Mouse (Mus musculus): ENCODE data around the gene Dnajc25. TPM values are rescaled to one million over a fixed set of nuclear protein-coding genes. Genes with fewer than 3 reads are reported as not detected.

The Dnajc25 gene
- polyA plus RNA-seq, 1 experiment from 2014 or later = 5.5 TPM

DNA sequence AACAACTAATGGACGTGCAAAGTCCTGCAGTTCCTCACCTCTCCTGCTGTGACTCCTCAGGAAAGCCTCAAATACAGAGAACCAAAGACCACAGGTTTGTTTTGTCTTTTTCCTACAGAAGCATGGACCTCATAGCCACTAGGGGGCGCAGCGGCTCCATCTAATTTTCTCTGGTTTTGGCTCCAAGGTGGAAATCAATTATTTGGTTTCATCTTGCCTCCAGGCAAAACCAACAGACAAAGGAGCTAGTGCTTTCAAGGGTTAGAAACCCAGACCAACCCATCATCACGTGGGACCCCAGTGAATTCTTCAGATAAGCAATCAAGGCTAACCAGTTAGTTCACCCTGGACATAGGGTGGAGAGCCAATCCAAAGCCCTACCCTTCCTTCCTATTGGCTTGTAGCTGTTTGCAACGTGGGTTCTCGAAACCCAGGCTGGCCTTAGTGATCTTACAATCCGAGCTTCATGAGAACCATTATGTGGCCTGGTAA, 9.7 kb upstream of the Dnajc25 start:
- Histone ChIP-seq H3K27me3 (replicated peaks; ENCODE audit: control insufficient read depth, insufficient read depth, low read length) (no peaks in the 10 kb centered on the region), H3K27ac (ENCODE audit: low read length) (no peak overlapping the region), H3K4me1 (replicated peaks; ENCODE audit: control insufficient read depth, insufficient read depth, low read length) (peaks cover 6% of the 10 kb centered on the region; the same call in 1 of the 2 replicates), H3K9ac (replicated peaks; ENCODE audit: low read depth, low read length) (no peak overlapping the region), H3K9me3 (ENCODE audit: control insufficient read depth, low read length) (no peaks in the 10 kb centered on the region), H3K36me3 (ENCODE audit: control insufficient read depth, insufficient read depth) (no peaks in the 10 kb centered on the region), H3K4me3 (replicated peaks; ENCODE audit: low read length) (no peak overlapping the region), H3K4me2 (ENCODE audit: low read length) (no peak overlapping the region)
- ATAC-seq = no peak
- 22% methylated on average over 7 of the region's 7 CpGs for WGBS

GRCm38 (mm10) chr4:58986540-58987190, 8.2 kb upstream of the Dnajc25 start, which contains the start of gene Ptgr1:
Gene Ptgr1, minus strand, starts transcription at chr4:58987119.
- no peaks in the 10 kb centered on the region for H3K36me3 ChIP-seq (ENCODE audit: control insufficient read depth, insufficient read depth)
- H3K4me3 ChIP-seq (replicated peaks; ENCODE audit: low read length) = peak within 1 kb of the TSS; percentile 51
- H3K9ac ChIP-seq (replicated peaks; ENCODE audit: low read depth, low read length) = peak within 1 kb of the TSS; percentile 54
- no peak within 1 kb of the TSS for H3K27ac ChIP-seq (ENCODE audit: low read length)
- peaks cover 6% of the 10 kb centered on the region; the same call in 1 of the 2 replicates for H3K4me1 ChIP-seq (replicated peaks; ENCODE audit: control insufficient read depth, insufficient read depth, low read length)
- H3K4me2 ChIP-seq (ENCODE audit: low read length) = peak within 1 kb of the TSS; percentile 94
- under 1% methylated on average over 28 of the region's 28 CpGs for WGBS
- peak; percentile 64 for ATAC-seq
- no peaks in the 10 kb centered on the region for H3K9me3 ChIP-seq (ENCODE audit: control insufficient read depth, low read length)
- H3K27me3 ChIP-seq (replicated peaks; ENCODE audit: control insufficient read depth, insufficient read depth, low read length) = no peaks in the 10 kb centered on the region

DNA sequence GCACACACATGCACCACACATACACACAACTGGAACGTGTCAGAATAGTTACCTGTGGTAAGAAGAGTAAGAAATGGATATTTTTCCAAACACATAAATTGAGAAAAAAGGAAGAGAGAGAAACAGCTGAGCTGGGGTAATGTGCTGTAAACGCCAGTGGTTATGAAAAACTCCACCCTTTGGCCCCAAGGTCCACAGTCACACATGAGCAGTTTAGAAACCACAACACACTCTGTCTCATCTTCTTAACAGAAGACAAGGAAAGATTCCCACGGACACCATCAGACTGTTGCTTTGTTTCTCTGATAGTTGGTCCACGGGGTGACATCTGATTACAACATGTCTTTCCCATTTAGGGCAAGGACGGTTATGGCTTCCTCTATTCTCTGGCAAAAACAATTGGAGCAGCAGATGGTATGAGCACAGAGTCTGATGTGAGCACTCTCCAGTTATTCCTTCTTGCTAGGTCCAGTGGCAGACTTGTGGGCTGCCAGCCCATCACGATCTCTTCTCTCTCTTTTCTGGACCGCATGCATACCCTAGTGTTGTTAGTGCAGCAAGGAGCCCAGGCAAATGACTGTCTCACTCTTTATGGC, 5.5 kb upstream of the Dnajc25 start:
- Histone ChIP-seq H3K4me2 (ENCODE audit: low read length) (no peak overlapping the region), H3K4me3 (replicated peaks; ENCODE audit: low read length) (no peak overlapping the region), H3K27ac (ENCODE audit: low read length) (no peak overlapping the region), H3K9ac (replicated peaks; ENCODE audit: low read depth, low read length) (no peak overlapping the region), H3K9me3 (ENCODE audit: control insufficient read depth, low read length) (no peaks in the 10 kb centered on the region), H3K27me3 (replicated peaks; ENCODE audit: control insufficient read depth, insufficient read depth, low read length) (no peaks in the 10 kb centered on the region), H3K36me3 (ENCODE audit: control insufficient read depth, insufficient read depth) (no peaks in the 10 kb centered on the region), H3K4me1 (replicated peaks; ENCODE audit: control insufficient read depth, insufficient read depth, low read length) (peaks cover 6% of the 10 kb centered on the region; the same call in 1 of the 2 replicates)
- 86% methylated on average over 7 of the region's 7 CpGs for WGBS
- ATAC-seq = no peak

GRCm38 (mm10) chr4:58990609-58991434, 4.0 kb upstream of the Dnajc25 start:
- no peak overlapping the region for H3K4me2 ChIP-seq (ENCODE audit: low read length)
- H3K9me3 ChIP-seq (ENCODE audit: control insufficient read depth, low read length) = no peaks in the 10 kb centered on the region
- H3K36me3 ChIP-seq (ENCODE audit: control insufficient read depth, insufficient read depth) = no peaks in the 10 kb centered on the region
- no peak overlapping the region for H3K4me3 ChIP-seq (replicated peaks; ENCODE audit: low read length)
- no peaks in the 10 kb centered on the region for H3K27me3 ChIP-seq (replicated peaks; ENCODE audit: control insufficient read depth, insufficient read depth, low read length)
- H3K27ac ChIP-seq (ENCODE audit: low read length) = no peak overlapping the region
- H3K4me1 ChIP-seq (replicated peaks; ENCODE audit: control insufficient read depth, insufficient read depth, low read length) = peaks cover 6% of the 10 kb centered on the region; the same call in 1 of the 2 replicates
- 59% methylated on average over 17 of the region's 17 CpGs for WGBS
- no peak overlapping the region for H3K9ac ChIP-seq (replicated peaks; ENCODE audit: low read depth, low read length)
- ATAC-seq = peak; percentile 56

DNA sequence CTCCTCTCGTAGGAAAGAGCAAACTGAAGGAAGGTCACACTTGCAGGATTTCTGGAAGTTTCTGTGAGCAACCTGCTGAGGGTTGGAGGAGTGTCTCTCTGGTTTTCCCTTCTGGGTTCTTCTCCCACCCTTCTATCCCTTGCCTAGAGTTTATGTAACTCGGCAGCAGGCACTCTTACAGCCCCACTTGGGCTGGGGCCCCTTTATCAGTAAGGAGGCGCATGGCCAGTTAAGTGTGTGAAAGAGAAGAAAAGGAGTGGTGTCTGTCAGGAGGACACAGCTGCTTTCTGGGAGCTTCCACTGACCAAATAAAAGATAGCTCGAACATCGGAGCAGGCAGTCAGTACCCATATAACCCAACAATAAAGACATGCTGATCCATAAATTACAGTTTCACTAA, 2.7 kb upstream of the Dnajc25 start:
- no peak overlapping the region for H3K4me2 ChIP-seq (ENCODE audit: low read length)
- H3K4me3 ChIP-seq (replicated peaks; ENCODE audit: low read length) = no peak overlapping the region
- H3K9me3 ChIP-seq (ENCODE audit: control insufficient read depth, low read length) = no peaks in the 10 kb centered on the region
- no peaks in the 10 kb centered on the region for H3K36me3 ChIP-seq (ENCODE audit: control insufficient read depth, insufficient read depth)
- H3K4me1 ChIP-seq (replicated peaks; ENCODE audit: control insufficient read depth, insufficient read depth, low read length) = 0 out of 2 replicates have a peak, but pooled peaks cover under 1% of the 10 kb centered on the region
- no peaks in the 10 kb centered on the region for H3K27me3 ChIP-seq (replicated peaks; ENCODE audit: control insufficient read depth, insufficient read depth, low read length)
- H3K27ac ChIP-seq (ENCODE audit: low read length) = no peak overlapping the region
- no peak overlapping the region for H3K9ac ChIP-seq (replicated peaks; ENCODE audit: low read depth, low read length)
- ATAC-seq = no peak
- 87% methylated on average over 5 of the region's 5 CpGs for WGBS

DNA sequence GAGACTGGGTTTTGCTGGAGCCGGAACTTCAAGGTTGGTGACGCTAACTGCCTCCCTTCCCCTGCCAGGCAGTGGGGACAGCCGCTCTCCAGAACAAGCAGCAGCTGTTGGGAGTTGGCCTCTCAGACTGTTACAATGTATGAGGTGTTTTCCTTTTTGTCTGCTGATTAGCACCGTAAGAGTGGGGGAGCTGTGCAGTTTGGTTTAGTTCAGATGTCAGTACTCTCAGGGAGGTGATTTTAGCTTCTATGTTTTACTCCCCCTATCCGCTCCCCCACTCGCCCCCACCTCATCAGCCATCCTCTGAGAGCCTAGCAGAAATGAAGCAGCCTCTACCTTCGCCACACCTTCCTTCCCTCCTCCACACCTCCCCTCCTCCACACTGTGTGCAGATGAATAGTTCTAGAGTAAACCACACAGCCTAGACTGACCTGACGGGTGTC, 410 bp downstream of the Dnajc25 start:
- no peak overlapping the region for H3K9ac ChIP-seq (replicated peaks; ENCODE audit: low read depth, low read length)
- H3K4me1 ChIP-seq (replicated peaks; ENCODE audit: control insufficient read depth, insufficient read depth, low read length) = no peaks in the 10 kb centered on the region
- WGBS = 76% methylated on average over 8 of the region's 8 CpGs
- H3K36me3 ChIP-seq (ENCODE audit: control insufficient read depth, insufficient read depth) = no peaks in the 10 kb centered on the region
- H3K4me3 ChIP-seq (replicated peaks; ENCODE audit: low read length) = no peak overlapping the region
- H3K4me2 ChIP-seq (ENCODE audit: low read length) = no peak overlapping the region
- no peaks in the 10 kb centered on the region for H3K9me3 ChIP-seq (ENCODE audit: control insufficient read depth, low read length)
- no peak overlapping the region for H3K27ac ChIP-seq (ENCODE audit: low read length)
- no peaks in the 10 kb centered on the region for H3K27me3 ChIP-seq (replicated peaks; ENCODE audit: control insufficient read depth, insufficient read depth, low read length)
- ATAC-seq = no peak

DNA sequence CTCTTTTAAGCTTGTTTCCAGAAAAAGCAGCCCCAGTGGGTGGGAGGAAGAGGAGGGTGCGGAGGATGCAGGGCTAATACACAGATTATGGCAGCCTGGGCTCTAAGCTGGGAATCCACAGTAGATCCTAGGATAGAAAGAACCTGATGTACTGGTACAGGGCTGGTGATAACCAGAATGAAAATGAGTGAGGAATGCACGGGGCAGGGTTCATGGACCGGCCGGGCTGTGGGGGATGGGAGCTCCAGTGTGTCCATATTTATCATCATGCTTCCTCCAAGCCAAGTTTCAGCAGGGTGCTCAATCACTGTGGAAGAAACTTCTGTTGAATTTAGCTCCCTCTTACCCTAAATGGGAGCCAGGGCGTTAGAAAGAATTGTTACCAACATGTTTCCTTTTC, 2.2 kb downstream of the Dnajc25 start:
- Histone ChIP-seq H3K9me3 (ENCODE audit: control insufficient read depth, low read length) (no peaks in the 10 kb centered on the region), H3K4me3 (replicated peaks; ENCODE audit: low read length) (no peak overlapping the region), H3K9ac (replicated peaks; ENCODE audit: low read depth, low read length) (no peak overlapping the region), H3K4me2 (ENCODE audit: low read length) (no peak overlapping the region), H3K27me3 (replicated peaks; ENCODE audit: control insufficient read depth, insufficient read depth, low read length) (no peaks in the 10 kb centered on the region), H3K36me3 (ENCODE audit: control insufficient read depth, insufficient read depth) (no peaks in the 10 kb centered on the region), H3K27ac (ENCODE audit: low read length) (no peak overlapping the region), H3K4me1 (replicated peaks; ENCODE audit: control insufficient read depth, insufficient read depth, low read length) (no peaks in the 10 kb centered on the region)
- 87% methylated on average over 5 of the region's 5 CpGs for WGBS
- no peak for ATAC-seq

DNA sequence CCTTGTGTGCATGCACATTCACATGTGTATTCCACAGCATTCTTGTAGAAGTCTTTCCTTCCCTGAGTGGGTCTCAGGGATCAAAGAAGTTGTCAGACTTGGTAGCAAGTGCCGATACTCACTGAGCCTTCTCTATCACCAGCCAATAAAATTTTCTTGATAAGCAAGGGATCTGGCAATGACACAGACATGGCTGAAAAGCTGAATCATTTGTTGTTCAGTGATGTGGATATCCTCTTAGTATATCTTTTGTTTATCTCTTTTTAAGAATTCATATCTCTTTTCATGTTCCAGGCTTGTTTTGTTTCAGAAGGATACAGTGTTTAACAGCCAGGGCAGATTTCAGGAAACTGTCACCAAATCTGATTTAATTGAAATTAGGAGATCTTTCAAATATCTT, 3.8 kb downstream of the Dnajc25 start:
- H3K9ac ChIP-seq (replicated peaks; ENCODE audit: low read depth, low read length) = no peak overlapping the region
- no peak overlapping the region for H3K4me3 ChIP-seq (replicated peaks; ENCODE audit: low read length)
- no peak overlapping the region for H3K27ac ChIP-seq (ENCODE audit: low read length)
- no peaks in the 10 kb centered on the region for H3K36me3 ChIP-seq (ENCODE audit: control insufficient read depth, insufficient read depth)
- H3K4me1 ChIP-seq (replicated peaks; ENCODE audit: control insufficient read depth, insufficient read depth, low read length) = peaks cover 5% of the 10 kb centered on the region
- no peaks in the 10 kb centered on the region for H3K27me3 ChIP-seq (replicated peaks; ENCODE audit: control insufficient read depth, insufficient read depth, low read length)
- no peak overlapping the region for H3K4me2 ChIP-seq (ENCODE audit: low read length)
- 87% methylated on average over 1 of the region's 1 CpGs for WGBS
- H3K9me3 ChIP-seq (ENCODE audit: control insufficient read depth, low read length) = no peaks in the 10 kb centered on the region
- no peak for ATAC-seq

GRCm38 (mm10) chr4:58999686-59000085, 4.8 kb downstream of the Dnajc25 start:
- H3K9me3 ChIP-seq (ENCODE audit: control insufficient read depth, low read length) = no peaks in the 10 kb centered on the region
- H3K4me3 ChIP-seq (replicated peaks; ENCODE audit: low read length) = no peak overlapping the region
- no peak for ATAC-seq
- peaks cover 15% of the 10 kb centered on the region for H3K4me1 ChIP-seq (replicated peaks; ENCODE audit: control insufficient read depth, insufficient read depth, low read length)
- no peak overlapping the region for H3K9ac ChIP-seq (replicated peaks; ENCODE audit: low read depth, low read length)
- no peaks in the 10 kb centered on the region for H3K27me3 ChIP-seq (replicated peaks; ENCODE audit: control insufficient read depth, insufficient read depth, low read length)
- no peak overlapping the region for H3K27ac ChIP-seq (ENCODE audit: low read length)
- H3K36me3 ChIP-seq (ENCODE audit: control insufficient read depth, insufficient read depth) = no peaks in the 10 kb centered on the region
- 8% methylated on average over 2 of the region's 2 CpGs for WGBS
- no peak overlapping the region for H3K4me2 ChIP-seq (ENCODE audit: low read length)

Measured in forebrain, embryonic 16.5 days (tissue).